ENCODE assay signal across 9 mouse cellular contexts in genomic region chr2:145880887-145881747, GRCm38 (mm10). TPM values are rescaled to one million over a fixed set of nuclear protein-coding genes. Genes with fewer than 3 reads are reported as not detected.
A peak's percentile ranks its signal among the peaks of the same experiment; 100 is the strongest.
DNase-seq lines count a peak whose midpoint lies in the region; ATAC-seq and TF ChIP-seq lines count a peak whose summit lies in the region.
"Had no signal": no experiment of that assay in that cellular context is flagged by ENCODE, and none has a peak within 500 bp of the region (broad histone marks: within the 10 kb centered on the region; RNA-seq: fewer than 3 reads in every experiment).

No protein-coding gene starts in this region.

- intact Hi-C loops in heart, postnatal 36 days (cut with DNase I): loop anchor here (2.0 kb wide), 2 partner anchors 20 to 86 kb away; no protein-coding TSS in a partner anchor

- H3K4me3 ChIP-seq in lung, postnatal 0 days (ENCODE audit: low read depth, low read length): no peak overlapping the region
- H3K4me3 ChIP-seq in hindbrain, embryonic 16.5 days (ENCODE audit: low read length): no peak overlapping the region
- H3K4me3 ChIP-seq: neural tube, embryonic 12.5 days had no signal

- 58% methylated on average over 11 of the region's 11 CpGs for WGBS in lung, postnatal 0 days
- 57% methylated on average over 11 of the region's 11 CpGs for WGBS in hindbrain, embryonic 16.5 days

- H3K4me1 ChIP-seq in lung, postnatal 0 days (ENCODE audit: insufficient read depth, low read depth, low read length): peaks cover 3% of the 10 kb centered on the region; the same call in 1 of the 2 replicates
- no peaks in the 10 kb centered on the region; the same call in 1 of the 2 replicates for H3K4me1 ChIP-seq in hindbrain, embryonic 16.5 days (ENCODE audit: control insufficient read depth, insufficient read depth, low read depth, low read length)

- H3K4me2 ChIP-seq in lung, postnatal 0 days (replicated peaks; ENCODE audit: low read depth, low read length): no peak overlapping the region
- no peak overlapping the region for H3K4me2 ChIP-seq in hindbrain, embryonic 16.5 days (ENCODE audit: low read length)
- H3K4me2 ChIP-seq: neural tube, embryonic 12.5 days had no signal

- H3K9me3 ChIP-seq in lung, postnatal 0 days (ENCODE audit: low read length): no peaks in the 10 kb centered on the region
- H3K9me3 ChIP-seq in hindbrain, embryonic 16.5 days (ENCODE audit: control insufficient read depth, low read length): no peaks in the 10 kb centered on the region
- H3K9me3 ChIP-seq: neural tube, embryonic 12.5 days had no signal

- peak overlapping the region; percentile 62 for H3K27ac ChIP-seq in lung, postnatal 0 days (ENCODE audit: low read length)
- 0 out of 2 replicates have a peak overlapping the region, but pooled peaks have one; percentile 23 for H3K27ac ChIP-seq in hindbrain, embryonic 16.5 days (ENCODE audit: low read depth, low read length)
- H3K27ac ChIP-seq: neural tube, embryonic 12.5 days had no signal

- no peak for TF ChIP-seq CTCF in lung, postnatal 0 days (IDR thresholded peaks at IDR 0.05)

- DNase-seq in heart, adult 18-20 months: peak; percentile 29 to 40
- DNase-seq in heart, postnatal 36 days: no peak
- peak; percentile 4 for DNase-seq in lung, postnatal 0 days (ENCODE audit: low spot score)
- DNase-seq in lung, adult 18-20 months: no peak
- DNase-seq in c-Kit-positive CD71-positive TER-119-positive erythroid progenitor cells, embryonic 14.5 days (ENCODE audit: low spot score): no peak
- no peak for DNase-seq in adrenal gland, adult 8-10 months

- peaks cover 72% of the 10 kb centered on the region for H3K36me3 ChIP-seq in lung, postnatal 0 days (ENCODE audit: insufficient read depth, low read length)
- H3K36me3 ChIP-seq in hindbrain, embryonic 16.5 days (ENCODE audit: control insufficient read depth, insufficient read depth, low read length): peaks cover 10% of the 10 kb centered on the region

- peak; percentile 61 for TF ChIP-seq EP300 in lung, postnatal 0 days (IDR thresholded peaks at IDR 0.05)

- no peaks in the 10 kb centered on the region for H3K27me3 ChIP-seq in lung, postnatal 0 days (replicated peaks; ENCODE audit: insufficient read depth, low read length)
- no peaks in the 10 kb centered on the region for H3K27me3 ChIP-seq in hindbrain, embryonic 16.5 days (replicated peaks; ENCODE audit: control insufficient read depth, insufficient read depth, low read length)
- H3K27me3 ChIP-seq: neural tube, embryonic 12.5 days had no signal

- ATAC-seq in lung, postnatal 0 days: peak; percentile 56
- ATAC-seq in hindbrain, embryonic 16.5 days: peak; percentile 50; the same call in 1 of the 2 replicates
- no peak for ATAC-seq in CD4-positive, CD25-positive, alpha-beta regulatory T cell, adult 4 months

- H3K9ac ChIP-seq in lung, postnatal 0 days (replicated peaks; ENCODE audit: low read depth): no peak overlapping the region
- H3K9ac ChIP-seq in hindbrain, embryonic 16.5 days (ENCODE audit: low read depth, low read length): no peak overlapping the region
- H3K9ac ChIP-seq: neural tube, embryonic 12.5 days had no signal

RNA-seq across cellular contexts. Expression of gene Naa20, which starts 20.8 kb away (rescaled TPM):
- total RNA-seq in heart, adult 18-20 months (2021): 10 to 100 TPM; 82.5 to 82.7 TPM
- 10 to 100 TPM; 89.1 to 93.7 TPM for total RNA-seq in heart, postnatal 36 days (2021)
- polyA plus RNA-seq in lung, postnatal 0 days (2015; fragmentation: Nextera tagmentation; extraction: Ambion mirVana): 108 and 118 TPM in 2 replicates
- 126 and 139 TPM in 2 replicates for polyA plus RNA-seq in hindbrain, embryonic 16.5 days (2015; fragmentation: Nextera tagmentation; extraction: Ambion mirVana)
- 100 to 1,000 TPM; 123 to 134 TPM for polyA plus RNA-seq in CD4-positive, CD25-positive, alpha-beta regulatory T cell, adult 4 months (2017; shearing (Covaris generic))
- 10 to 100 TPM; 42.6 to 53.3 (median 52.5) TPM for total RNA-seq in adrenal gland, adult 8-10 months (2022)

RNA-seq across cellular contexts. Expression of gene Cfap61, which starts 53.5 kb away (rescaled TPM):
- total RNA-seq in heart, adult 18-20 months (2021): 1 to 10 TPM in 1 of 2 experiments, under 1 TPM in 1; 0.37 to 1.2 TPM
- total RNA-seq in heart, postnatal 36 days (2021): 1 to 10 TPM; 1.1 to 2.7 TPM
- polyA plus RNA-seq in lung, postnatal 0 days (2015; fragmentation: Nextera tagmentation; extraction: Ambion mirVana): 2.2 and 4.9 TPM in 2 replicates
- 4.8 and 5.1 TPM in 2 replicates for polyA plus RNA-seq in hindbrain, embryonic 16.5 days (2015; fragmentation: Nextera tagmentation; extraction: Ambion mirVana)
- polyA plus RNA-seq in CD4-positive, CD25-positive, alpha-beta regulatory T cell, adult 4 months (2017; shearing (Covaris generic)): not detected
- 10 to 100 TPM; 21.7 to 59.7 (median 35.5) TPM for total RNA-seq in adrenal gland, adult 8-10 months (2022)

RNA-seq across cellular contexts. Expression of gene Crnkl1, which starts 53.7 kb away (rescaled TPM):
- 10 to 100 TPM; 18.0 to 19.7 TPM for total RNA-seq in heart, adult 18-20 months (2021)
- 10 to 100 TPM; 16.7 to 21.8 TPM for total RNA-seq in heart, postnatal 36 days (2021)
- polyA plus RNA-seq in lung, postnatal 0 days (2015; fragmentation: Nextera tagmentation; extraction: Ambion mirVana): 20.2 and 20.7 TPM in 2 replicates
- 18.3 and 19.1 TPM in 2 replicates for polyA plus RNA-seq in hindbrain, embryonic 16.5 days (2015; fragmentation: Nextera tagmentation; extraction: Ambion mirVana)
- polyA plus RNA-seq in CD4-positive, CD25-positive, alpha-beta regulatory T cell, adult 4 months (2017; shearing (Covaris generic)): 10 to 100 TPM; 53.9 to 62.2 TPM
- total RNA-seq in adrenal gland, adult 8-10 months (2022): 10 to 100 TPM; 25.1 to 35.7 (median 29.0) TPM

Comparison
In these comparisons a context has a peak if more than half of its experiments do, and no peak if none do; other contexts are left out.
1. DNase-seq: peak in heart, adult 18-20 months (2 of 2) and lung, postnatal 0 days (single experiment); none in heart, postnatal 36 days (0 of 2), lung, adult 18-20 months (0 of 2), c-Kit-positive CD71-positive TER-119-positive erythroid progenitor cells, embryonic 14.5 days (single experiment) and adrenal gland, adult 8-10 months (single experiment).
2. RNA of gene Cfap61, which starts 53.5 kb away (total RNA-seq): 21.7 to 59.7 TPM in adrenal gland, adult 8-10 months; 1.1 to 2.7 TPM in heart, postnatal 36 days and 0.37 to 1.2 TPM in heart, adult 18-20 months; every median in the first group is over 4 times any median in the second.